ENCODE assay signal across 8 mouse cellular contexts in the genomic region with DNA sequence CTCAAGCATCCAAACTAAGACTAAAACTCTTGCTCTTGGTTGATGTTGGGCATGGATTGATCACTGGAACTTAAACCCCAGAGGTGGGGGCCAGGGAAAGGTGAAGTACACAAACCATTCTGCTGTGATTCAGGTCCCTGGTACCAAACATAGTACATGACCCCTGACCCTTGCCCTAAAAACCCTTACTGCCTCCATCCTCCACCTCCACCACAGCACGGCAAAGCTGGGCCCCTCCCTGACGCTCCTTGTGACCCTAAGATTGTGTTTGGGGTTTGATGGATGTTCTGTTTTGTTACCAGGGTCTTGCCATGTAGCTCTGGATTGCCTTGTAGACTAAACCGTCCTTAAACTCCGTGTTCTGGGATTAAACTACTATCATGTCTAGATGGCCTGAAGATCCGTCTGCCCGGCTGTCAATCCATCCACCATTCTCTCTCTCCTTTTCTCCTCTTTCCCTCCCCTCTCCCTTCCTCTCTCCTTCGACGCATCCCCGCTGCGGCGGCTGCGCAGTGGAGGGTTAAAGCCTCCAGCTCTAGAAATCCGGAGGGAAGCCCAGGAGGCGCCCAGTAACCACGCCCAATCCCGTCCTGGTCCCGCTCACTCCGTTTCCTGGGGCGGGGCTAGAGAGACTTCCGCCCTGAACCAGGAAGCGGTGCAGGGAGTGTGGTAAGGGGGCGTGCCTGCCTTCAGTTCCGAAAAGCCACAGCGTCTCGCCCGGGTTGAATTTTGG. TPM values are rescaled to one million over a fixed set of nuclear protein-coding genes. Genes with fewer than 3 reads are reported as not detected.
DNase-seq lines count a peak whose midpoint lies in the region; ATAC-seq lines count a peak whose summit lies in the region.

Armc7 (plus strand) TSS at position 643 of the 733 bp plus-strand sequence.

- H3K4me1 ChIP-seq in hindbrain, embryonic 12.5 days: peaks cover 29% of the 10 kb centered on the region

- ATAC-seq in hindbrain, embryonic 12.5 days (ENCODE audit: low FRiP score): peak; percentile 95

- H3K4me3 ChIP-seq in hindbrain, embryonic 12.5 days: peak within 1 kb of the TSS; percentile 73

- WGBS in hindbrain, embryonic 12.5 days: under 1% methylated on average over 26 of the region's 26 CpGs

- H3K27me3 ChIP-seq in hindbrain, embryonic 12.5 days: no peaks in the 10 kb centered on the region

- H3K9ac ChIP-seq in hindbrain, embryonic 12.5 days: peak within 1 kb of the TSS; percentile 71

- H3K4me2 ChIP-seq in hindbrain, embryonic 12.5 days (replicated peaks): peak within 1 kb of the TSS; percentile 93

- H3K36me3 ChIP-seq in hindbrain, embryonic 12.5 days: no peaks in the 10 kb centered on the region

- no peaks in the 10 kb centered on the region for H3K9me3 ChIP-seq in hindbrain, embryonic 12.5 days (replicated peaks)

- H3K27ac ChIP-seq in hindbrain, embryonic 12.5 days: peak within 1 kb of the TSS; percentile 82

- peak; percentile 97 for DNase-seq in MN1 (ENCODE audit: low spot score)
- peak; percentile 95 for DNase-seq in cerebellum, adult 9-10 months
- DNase-seq in frontal cortex, adult 2 months (ENCODE audit: extremely low spot score in 1 of 2, low spot score in 1 of 2): peak; percentile 89 to 97
- DNase-seq in layer of hippocampus, postnatal 14 days (ENCODE audit: low spot score in 2 of 2): peak; percentile 92 to 95
- peak; percentile 96 for DNase-seq in lung, postnatal 14 days
- DNase-seq in retina, adult 2 months (ENCODE audit: low read depth, low spot score): peak; percentile 80
- peak; percentile 95 for DNase-seq in thymus, postnatal 36 days

RNA-seq across cellular contexts. Expression of gene Armc7, which starts in this region (rescaled TPM):
- polyA plus RNA-seq in frontal cortex, adult 2 months (2012; rRNA removed): 9.9 TPM in 2 replicates
- 10.2 and 15.2 TPM in 2 replicates for polyA plus RNA-seq in hindbrain, embryonic 12.5 days (2016; fragmentation: Nextera tagmentation; extraction: Ambion mirVana)
- 10 to 100 TPM in 1 of 2 experiments, 1 to 10 TPM in 1; 8.7 to 10.6 TPM for total RNA-seq in layer of hippocampus, postnatal 14 days (2021)

Comparison
In these comparisons a context has a peak if more than half of its experiments do, and no peak if none do; other contexts are left out.
1. Peak in every context shown above with its lines: DNase-seq, ATAC-seq, H3K4me3 ChIP-seq and H3K27ac ChIP-seq.